Mouse (Mus musculus): ENCODE data around the gene Catsperd.
"Not testable (repeated sequence)": the region's sequence is repeated elsewhere in the genome, so short reads cannot be mapped to it uniquely, and the experiment has no call there.

The Catsperd gene

DNA sequence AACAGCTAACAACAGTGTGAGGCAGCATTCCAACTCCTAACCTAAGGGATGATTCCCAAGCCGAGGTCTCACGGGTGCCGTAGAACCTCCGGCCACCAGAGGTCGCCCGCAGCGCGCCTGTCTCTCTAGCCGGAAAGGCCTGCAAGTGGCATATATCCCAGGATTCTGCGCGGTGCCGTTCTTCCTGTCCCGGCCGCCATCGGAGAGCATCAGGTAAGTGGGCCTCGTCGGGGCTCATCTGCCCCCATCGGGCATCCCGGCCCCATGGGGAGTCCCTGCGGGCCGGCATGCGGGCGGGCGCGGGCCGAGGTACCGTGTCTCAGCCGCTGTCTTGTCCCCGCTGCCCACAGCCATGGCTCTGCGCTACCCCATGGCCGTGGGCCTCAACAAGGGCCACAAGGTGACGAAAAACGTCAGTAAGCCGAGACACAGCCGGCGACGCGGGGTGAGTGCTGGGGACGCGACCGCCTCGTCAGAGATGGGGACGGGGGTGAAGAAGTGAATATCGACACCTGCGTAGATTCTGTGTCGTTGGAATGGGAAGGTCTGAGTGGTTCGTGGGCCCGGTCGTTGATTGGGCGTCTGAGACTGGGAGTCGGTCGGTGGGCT lies 14.6 kb upstream of the Catsperd start, which contains the start of gene Rpl36:
TSS of gene Rpl36 (plus strand) at position 181 of the 609 bp plus-strand sequence.
- DNase-seq: peak; percentile 99

DNA sequence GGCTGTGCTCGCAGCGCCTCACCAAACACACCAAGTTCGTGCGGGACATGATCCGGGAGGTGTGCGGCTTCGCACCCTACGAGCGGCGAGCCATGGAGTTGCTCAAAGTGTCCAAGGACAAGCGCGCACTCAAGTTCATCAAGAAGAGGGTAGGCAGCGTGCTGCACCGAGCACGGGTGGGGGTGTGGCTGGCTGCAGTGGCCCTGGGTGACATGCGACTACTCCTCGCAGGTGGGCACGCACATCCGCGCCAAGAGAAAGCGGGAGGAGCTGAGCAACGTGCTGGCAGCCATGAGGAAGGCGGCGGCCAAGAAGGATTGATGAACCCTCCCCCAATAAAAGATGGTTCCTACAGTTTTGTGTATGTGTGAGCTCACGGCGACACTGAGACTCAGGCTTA lies 14.1 kb upstream of the Catsperd start:
- DNase-seq: peak; percentile 92

DNA sequence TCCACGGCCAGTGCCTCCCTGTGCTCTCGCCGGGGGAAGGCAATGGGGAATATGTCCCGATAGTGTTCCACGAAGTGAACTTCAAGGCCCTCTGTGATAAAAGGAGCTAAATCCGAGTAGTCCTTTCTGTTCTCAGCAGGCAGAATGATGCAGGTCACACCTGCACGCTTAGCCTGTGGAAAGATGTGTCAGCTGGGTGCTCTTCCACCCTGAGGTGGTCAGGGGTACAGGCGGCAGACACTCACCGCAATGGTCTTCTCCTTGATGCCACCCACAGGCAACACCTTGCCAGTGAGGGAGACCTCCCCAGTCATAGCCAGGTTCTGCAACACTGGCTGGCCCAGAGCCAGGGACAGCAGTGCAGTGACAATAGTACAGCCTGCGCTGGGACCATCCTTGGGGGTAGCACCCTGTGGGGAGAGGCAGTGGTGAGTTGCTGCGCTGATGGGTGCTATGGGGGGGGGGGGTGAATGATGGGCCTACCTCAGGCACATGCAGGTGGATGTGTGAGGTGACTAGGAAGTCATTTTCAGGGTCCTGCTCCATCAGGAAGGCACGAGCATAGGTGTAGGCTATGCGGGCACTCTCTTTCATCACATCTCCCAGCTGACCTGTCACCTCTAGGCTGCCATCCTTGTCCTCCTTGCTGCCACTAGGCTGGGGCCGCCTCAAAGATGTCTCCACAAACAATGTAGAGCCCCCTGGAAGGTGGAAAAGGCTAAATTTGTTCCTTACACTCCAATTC lies 13.4 kb upstream of the Catsperd start:
- DNase-seq: peak; percentile 92

DNA sequence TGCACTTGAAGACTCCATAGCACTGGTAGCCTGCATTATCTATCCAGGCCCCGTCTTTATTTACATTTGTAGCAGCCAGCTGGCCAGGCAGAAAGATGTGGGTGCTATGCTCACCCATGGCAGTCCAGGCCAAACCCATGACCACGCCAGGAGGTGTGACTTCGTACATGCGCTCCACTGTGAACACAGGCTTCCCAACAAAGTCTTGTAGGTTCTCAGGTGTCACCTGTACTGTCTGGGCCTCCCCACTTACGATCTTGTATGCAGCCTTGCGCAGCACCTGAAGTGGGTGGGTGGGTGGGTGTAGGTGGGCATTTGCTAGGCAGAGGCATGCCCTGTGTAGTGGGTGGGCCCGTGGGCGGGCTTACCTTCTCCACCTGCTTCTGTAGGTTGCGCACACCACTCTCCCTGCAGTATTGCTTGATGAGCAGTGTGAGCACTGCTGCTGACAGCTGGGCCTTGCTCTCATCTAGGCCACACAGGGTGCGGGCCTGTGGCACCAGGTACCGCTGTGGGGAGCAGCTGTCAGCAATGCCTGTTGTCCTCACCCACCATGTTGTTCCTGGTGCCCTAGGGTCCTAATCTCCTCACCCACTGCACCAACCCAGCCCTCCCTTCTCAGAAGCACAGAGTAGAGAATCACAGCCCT lies 12.7 kb upstream of the Catsperd start:
- DNase-seq: no peak

DNA sequence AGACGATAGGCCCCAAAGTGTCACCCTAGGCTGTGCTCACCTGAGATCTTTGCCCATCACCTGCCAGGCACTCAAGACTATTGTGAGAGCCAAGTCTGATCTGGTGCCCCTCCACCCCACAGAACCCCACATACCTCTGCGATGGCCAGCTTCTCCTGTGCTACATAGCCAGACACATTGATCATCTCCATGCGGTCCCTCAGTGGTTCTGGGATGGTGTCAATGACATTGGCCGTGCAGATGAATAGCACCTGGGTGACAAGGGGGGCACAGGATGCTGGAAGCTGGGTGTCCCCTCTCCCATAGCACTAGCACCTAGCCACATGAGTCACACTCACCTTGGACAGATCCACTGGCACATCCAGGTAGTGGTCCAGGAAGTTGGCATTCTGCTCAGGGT lies 12.2 kb upstream of the Catsperd start:
- DNase-seq: peak; percentile 90

DNA sequence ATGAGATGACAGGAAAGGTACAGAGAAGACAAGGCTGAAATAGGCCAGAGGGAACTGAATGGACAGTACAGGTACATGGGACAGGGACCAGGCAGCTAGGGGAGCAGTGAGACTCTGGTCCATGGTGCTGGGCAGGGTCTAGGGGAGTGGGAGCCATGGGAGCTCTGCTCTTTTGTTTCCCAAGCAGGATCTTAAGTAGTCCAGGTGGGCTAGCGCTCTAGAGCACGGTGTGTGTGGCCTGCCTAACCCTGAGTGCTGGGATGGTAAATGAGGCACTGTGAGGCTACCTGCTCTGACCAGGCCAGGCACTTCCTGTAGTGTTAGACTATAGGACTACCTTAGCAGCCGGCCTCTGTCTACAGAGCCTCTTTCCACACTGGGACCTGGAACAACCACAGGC lies 11.2 kb upstream of the Catsperd start:
- no peak for DNase-seq

DNA sequence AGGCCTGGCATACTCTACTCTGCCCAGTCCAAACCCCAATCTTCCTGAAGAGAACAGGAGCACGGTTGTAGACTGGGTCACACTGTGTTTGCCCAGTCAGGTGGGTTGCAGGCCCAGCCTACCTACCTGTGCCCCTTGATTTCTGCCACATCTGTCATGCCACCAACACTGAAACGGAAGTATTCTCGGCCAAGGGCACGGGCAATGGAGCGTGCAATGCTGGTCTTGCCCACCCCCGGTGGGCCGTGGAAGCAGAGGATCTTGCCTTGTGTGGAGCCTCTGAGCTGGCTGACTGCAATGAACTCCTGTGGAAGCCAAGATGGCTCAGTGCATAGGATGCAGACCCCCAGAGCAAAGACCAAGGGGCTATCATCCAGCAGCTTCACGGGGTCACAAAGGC lies 10.3 kb upstream of the Catsperd start:
- peak; percentile 83 for DNase-seq

DNA sequence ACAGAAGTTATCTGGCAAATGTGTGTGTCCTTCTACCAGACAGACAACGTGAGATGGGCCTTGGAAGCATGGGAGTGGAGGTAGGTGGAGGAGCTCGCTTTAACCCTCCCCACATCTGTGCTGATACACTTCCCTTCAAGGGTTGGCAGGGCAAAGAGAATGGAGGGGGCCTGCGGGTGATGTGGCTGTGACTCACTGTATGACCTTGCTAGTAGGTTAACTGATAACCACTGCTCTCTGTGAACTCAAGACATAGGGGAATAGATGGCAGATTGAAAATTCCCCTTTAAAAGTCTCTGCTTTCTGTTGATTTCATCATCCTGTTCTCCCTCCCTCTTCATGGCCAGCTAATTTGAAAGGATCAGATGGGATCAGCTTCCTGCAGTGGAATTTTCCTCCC lies 2.4 kb upstream of the Catsperd start:
- DNase-seq: peak; percentile 87

DNA sequence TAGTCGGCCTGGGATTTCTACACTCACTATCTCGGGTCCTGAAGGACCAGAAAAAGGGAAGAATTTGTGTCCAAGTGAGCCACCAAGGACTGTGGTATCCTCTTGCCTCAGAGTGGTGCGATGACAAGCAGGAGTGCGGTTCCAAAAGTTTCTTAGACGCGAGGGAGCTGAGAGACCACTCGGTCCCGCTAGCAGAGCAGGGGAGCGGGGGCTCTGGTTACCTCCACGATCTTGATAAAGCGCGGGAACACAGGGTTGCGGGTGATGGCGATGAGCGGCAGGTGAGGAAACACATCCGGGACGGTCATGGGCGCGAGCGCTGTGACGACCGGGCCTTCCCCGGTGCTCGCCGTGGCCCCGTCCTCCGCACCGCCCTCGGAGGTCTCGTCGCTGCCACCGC lies 1.7 kb upstream of the Catsperd start:
- DNase-seq: no peak

DNA sequence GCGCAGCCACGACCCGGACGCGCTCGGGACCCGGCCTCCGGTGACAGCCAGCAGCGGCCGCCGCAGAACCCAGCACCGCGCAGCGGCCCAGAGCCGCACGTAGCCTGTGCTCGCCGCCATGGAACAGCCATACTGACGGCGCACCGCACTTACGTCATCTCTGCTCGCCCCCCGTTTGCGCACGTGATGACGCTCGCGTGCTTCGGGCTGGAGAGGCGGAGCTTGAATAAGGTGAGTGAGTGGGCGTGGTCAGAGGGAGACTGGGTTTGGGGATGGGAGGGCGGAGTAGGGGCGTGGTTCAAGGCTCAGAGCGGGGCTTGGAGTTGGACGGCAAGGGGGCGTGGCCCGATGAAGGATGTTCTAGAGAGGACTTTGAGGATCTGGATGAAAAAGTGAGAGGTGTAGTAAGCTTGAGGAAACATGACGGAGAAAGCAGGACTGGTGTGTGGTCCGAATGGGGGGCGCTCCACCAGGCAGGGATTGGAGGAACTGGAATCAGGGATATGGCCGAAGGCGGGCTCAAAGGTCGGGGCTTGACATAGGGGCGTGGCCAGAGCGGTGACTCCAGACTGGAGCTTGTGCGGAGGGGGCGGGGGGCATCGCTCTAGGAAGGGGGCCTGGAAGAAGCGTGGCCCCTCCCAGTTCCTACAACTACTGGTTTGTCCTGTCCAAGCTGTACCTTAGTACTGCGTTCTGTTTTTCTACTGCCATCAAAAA lies 1.0 kb upstream of the Catsperd start, which contains the start of gene Lonp1:
TSS of gene Lonp1 (minus strand) at position 134 of the 717 bp plus-strand sequence.
- peak; percentile 99 for DNase-seq

DNA sequence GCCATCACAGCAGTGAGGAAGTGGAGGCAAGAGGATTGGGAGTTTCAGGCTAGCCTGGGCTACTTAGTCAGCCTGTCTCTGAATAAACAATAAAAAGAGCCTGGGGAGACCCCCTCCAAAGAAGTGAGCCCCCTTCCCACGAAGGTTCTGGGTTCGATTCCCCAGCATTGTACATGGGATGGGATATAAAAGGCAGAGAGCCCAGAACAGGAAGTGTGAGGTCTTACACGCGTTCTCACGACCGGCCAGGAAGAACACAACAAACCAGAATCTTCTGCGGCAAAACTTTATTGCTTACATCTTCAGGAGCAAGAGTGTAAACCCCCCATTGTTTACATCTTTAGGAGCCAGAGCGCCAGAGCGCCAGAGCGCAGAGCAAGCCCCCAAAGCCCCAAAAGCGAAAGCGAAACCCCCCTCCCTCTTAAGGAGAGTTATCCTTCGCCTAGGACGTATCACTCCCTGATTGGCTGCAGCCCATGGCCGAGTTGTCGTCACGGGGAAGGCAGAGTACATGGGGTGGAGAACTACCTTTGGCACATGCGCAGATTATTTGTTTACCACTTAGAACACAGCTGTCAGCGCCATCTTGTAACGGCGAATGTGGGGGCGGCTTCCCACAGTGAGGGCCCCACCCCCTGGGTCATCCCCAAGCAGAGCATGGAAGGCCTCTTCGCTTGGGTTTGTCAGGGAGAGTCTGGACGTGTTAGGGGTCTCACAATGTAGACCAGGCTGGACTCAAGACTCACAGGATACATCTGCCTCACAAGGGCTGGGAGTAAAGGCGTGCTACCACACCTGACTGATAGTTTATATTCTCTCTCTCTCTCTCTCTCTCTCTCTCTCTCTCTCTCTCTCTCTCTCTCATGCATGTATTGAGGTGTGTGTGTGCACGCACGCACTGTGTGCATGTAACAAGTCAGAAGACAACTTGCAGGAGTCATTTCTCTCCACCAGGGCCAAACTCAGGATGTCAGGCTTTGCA lies 2.1 kb downstream of the Catsperd start:
- not testable (repeated sequence) for DNase-seq

DNA sequence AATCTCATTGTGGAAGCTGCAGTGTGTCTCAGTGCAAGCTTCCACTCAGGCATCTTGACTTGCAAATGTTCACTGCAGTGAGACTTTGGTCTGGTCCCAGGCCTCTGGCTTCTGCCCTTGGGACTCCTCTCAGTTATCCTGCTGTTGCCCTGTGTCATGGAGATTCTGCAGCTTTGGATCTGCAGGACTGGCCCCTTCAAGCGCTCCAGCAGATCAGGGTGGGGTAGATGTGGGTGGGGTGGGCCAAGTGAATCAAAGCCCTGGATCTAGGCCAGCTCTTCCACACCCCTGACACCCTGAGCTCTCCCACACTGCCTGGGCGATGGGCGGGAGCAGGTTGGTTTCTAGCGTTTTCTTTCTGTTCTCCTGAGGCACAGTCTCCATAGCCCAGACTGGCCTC lies 3.9 kb downstream of the Catsperd start:
- DNase-seq: no peak

DNA sequence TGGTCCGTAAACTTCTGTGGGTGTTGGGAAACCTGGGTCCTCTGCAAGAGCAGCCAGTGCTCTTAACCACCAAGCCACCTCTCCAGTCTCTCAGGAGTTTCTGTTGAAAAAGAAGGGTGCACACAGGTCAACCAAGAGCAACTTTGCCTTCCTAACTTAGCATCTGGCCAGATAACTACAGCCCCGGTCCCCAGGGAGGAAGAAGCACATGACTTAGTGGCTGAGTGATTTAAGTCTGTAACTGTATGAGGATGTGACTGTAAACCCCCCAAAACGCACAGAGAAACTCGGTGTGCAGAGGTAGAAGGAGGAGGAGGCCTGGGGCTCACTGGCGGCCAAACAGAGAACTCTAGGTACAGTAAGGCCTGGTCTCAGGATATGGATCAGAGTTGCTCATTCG lies 6.1 kb downstream of the Catsperd start:
- DNase-seq: no peak

DNA sequence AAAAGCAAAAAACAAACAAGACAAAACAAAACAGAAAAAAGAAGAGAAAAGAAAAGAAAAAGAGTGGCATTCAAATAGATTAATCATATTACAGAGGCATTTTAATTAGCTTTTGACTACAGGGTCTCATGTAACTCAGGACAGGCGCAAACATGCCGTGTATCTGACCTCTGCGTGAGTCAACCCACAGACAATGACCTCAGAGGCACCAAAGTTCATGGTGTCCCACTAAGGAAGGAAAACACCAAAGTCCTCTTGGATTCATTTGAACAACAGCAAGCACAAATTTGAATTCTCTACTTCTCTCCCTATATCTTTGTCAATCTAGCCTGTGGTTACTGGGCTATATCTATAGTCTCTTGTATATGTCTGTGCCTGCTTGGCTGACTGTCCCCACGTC lies 15.3 kb downstream of the Catsperd start:
- no peak for DNase-seq

DNA sequence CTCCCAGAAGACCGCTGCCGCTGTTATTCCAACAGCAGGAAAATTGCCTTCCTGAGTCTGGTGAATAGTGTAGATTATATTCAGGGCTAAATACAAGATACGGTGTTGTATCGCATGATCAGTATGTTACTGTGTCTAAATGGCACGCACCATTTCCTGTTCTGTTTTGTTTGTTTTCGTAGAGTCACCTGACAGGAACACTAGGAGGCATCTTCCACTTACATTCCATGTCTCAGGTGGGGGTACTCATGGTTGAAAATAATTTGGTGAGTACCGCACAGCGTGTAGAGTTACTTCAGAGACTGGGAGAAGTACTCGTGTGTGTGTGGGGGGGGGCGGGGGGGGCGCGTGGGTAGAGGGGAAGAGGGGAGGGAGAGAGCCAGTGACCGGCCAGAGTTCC lies 19.6 kb downstream of the Catsperd start:
- no peak for DNase-seq

DNA sequence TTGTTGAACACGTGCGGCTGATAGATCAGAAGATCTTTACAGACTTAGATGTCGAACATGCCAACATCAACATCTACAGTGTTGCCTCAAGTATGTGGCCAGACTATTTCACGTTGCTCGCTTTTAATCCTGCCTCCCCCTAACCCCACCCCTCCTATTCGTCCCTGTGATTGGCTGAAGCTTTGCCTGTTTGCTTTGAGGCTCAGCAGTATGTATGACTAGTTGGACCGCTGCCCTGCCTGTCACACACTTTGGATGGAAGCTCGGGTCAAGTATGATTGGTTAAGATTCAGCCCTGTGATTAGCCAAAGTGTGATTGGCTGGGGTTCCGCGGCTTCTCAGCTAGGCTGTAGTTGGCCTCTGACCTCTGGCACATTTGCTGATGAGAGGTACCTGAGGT lies 23.9 kb downstream of the Catsperd start:
- no peak for DNase-seq

DNA sequence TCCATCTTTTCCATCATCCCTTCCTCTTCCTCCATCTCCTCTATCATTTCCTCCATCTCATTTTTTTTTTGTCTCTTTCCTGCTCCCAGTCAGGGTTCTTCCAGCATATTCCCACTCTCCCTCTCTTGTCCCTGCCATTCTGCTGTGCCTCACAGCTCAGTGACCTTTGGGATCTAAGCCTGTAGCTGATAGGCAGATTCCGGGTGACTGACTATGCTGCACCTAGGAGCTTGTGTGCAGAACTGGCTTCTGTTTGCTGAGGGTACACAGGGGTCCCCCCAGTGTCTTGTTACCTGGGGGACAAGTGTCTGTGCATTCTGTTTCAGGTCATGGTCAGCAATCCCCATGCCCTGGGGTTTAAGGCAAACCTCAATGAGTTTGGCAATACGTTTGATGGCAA lies 26.8 kb downstream of the Catsperd start:
- no peak for DNase-seq

DNA sequence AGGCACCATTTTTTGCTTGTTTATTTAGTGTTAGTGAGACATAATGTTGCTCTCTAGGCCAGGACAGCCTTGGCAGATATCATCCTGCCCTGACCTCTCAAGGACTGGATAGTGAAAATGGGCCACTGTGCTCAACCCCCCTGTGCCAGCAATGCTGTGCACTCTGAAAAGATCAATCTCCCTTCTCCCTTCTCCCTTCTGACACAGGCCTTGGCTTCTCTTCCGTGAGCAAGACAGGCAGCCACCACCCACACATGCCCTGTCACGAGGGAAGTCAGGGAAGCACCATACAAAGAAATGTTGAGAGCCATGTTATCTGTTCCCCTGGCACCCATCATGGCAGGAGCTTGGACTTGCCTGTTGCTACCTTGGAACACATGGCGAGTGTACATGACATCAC lies 27.4 kb downstream of the Catsperd start:
- no peak for DNase-seq

DNA sequence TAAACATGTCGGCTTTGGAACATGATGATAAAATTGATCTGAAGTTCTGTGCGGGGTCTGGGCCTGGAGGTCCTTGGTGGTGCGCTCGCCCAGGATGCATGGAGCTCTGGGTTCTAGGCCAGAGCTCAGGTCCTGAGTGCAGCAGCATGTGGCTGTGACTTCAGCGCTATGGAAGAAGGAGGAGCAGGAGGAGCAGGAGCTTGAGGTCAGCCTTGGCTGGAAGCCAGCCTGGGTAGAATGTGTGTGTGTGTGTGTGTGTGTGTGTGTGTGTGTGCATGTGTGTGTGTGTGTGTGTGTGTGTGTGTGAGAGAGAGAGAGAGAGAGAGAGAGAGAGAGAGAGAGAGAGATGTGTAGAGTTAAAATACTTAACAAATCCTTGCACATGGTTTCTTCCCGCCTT lies 28.2 kb downstream of the Catsperd start:
- DNase-seq: no peak

DNA sequence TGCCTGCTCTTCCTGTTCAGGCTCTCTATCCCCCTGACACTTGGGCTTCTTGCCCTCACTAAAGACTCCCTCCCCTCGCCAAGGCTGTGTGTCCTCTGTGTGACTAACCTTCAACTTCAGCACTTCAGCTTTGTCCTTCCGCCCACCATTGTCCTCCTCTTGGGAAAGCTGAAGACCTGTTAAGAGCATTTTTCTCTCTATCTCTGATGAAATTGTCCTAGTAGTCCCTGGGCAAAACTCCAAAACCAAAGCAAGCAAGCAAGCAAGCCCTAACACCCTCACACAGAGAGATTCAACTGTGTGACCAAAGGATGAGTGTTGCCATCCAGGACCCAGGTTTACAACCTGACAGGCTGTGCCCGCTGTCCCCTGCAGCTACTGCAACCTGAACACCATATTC lies 35.7 kb downstream of the Catsperd start:
- DNase-seq: no peak

DNA sequence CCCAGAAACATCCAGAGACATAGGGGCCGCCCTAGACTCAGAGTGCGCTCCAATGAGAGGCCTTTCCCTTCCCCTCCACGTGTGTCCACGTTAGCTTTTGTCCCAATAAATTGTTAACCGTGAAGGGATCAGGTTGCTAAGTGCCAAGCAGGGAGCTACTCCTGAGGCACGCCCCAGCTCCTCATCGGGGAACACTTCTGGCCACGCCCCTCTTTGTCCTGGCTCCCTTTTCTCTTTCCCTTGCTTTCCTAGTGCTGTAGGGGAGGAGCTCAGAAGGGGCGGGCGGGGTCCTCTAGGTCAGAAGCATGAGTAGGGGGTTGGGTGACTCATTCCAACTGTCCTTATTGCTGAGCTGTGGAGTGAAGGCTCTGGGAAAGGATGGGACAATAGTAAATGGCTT lies 36.4 kb downstream of the Catsperd start:
- DNase-seq: no peak

DNA sequence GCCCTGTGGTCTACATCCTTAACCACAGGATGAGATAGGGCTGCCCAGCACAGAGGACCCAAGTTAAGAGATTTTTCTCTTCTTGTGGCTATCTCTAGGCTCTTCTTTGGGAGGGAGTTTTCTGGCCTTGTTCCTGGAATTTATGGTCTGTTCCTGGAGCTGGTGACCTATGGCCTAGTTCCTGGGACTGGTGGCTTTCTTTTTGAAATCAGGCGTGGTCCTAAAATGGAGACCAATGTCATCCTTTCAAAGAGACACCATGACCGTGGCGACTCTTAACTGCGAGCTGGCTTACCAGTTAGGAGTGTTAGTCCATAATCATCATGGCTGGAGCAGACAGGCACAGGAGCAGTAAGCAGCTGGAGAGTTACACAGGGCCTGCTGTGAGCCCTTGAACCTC lies 38.4 kb downstream of the Catsperd start:
- DNase-seq: no peak
